Mouse (Mus musculus): Measurements from ENCODE around the gene Crygb. TPM values are rescaled to one million over a fixed set of nuclear protein-coding genes. Genes with fewer than 3 reads are reported as not detected.

The Crygb gene
- not detected in 2 replicates for polyA plus RNA-seq (2012; rRNA removed; ENCODE audit: low replicate concordance)

DNA sequence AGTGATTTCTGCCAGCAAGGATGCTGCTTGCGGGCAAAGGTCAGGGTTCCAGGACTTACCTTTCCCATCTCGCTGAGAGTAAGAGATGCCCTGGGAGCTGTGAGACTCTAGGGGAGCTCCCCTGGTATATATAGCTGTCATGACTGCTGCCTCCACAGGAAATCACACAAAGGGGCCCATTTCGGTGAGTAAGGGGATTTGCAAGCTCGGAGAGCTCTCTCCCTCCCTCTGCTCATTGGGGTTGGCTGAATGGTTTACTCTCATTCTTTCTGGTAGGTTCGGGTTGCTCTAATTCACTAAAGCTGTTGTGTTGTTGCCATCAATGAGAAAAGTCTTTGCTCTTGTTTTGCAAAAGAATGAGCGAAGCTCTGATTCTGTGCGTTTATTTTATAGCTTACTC is at the start of gene Crygb:
Gene Crygb (minus strand): TSS at position 101 of the 400 bp plus-strand sequence.

DNA sequence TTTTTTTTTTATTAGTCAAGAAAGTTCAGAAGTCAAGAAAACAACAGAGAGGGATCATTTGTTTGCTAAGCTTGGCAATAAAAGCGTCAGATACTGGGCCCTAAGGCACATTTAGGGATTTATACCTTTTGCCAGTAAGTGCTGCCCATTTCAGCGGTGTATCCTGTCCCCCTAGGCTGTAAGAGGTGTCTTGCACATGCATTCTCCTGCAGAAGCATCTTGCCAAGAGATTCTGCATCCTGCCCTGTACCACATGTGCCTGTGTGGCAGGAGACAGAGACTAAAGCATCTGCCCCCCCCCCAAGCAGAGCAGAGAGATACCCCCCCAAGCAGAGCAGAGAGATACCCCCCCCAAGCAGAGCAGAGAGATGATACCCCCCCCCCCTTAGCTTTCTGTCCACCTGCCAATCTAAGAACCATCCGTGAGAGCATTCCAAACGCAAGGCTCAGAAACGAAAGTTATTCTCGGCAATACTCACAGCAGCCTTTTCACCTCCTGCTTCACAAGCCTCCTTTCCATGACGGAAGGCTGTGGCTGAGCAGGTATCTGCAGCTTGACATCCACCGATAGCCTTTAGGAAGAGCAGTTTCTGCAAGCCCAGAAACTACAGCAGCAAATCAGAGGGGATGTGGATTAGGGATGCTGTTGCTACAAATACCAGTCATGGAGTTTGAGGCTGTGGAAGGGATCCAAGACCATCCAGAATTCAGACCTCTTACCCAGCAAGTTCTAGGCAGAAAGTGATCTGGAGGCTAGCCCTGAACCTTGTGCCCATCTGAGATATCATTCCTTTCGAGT is 40.7 kb upstream of the Crygb start, which contains the start of gene D630023F18Rik:
Gene D630023F18Rik (minus strand): TSS at position 641 of the 799 bp plus-strand sequence.

DNA sequence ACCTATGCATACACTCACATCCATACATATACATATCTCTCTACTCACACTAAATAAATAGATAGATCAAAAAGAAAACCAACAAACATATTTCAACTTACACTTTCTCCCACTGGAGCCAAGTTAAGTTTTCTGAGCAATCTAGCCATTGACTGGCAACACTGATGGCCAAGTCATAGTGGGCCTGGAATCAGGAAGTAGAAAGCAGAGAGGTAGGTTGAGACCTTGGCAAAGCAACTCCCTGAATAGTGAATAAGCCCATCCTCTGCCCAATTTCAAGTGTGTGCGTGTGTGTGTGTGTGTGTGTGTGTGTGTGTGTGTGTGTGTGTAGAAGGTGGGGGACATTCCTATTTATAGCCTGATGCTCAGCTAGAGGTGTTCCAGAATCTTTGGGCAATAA is 37.4 kb upstream of the Crygb start, which contains the start of gene Gm28845:
Gene Gm28845 (minus strand): TSS at position 121 of the 400 bp plus-strand sequence.

DNA sequence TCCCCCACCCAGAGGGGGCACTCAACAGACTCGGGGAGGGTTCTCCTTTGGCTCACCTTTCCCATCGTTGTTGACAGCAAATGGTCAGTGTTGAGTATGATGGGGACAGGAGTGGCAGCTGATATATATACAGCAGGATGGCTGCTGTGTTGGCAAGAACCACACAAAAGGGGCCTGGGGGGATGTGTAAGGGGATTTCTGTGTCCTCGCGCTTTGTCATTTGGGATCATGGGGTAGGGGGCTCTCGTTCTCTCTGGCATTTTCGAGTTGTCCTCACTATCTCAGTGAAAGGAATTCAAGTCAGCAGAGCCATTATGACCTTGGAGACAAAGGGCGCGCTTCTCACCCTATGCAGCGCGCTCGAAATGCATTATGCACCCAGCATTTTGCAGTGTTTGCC is 21.2 kb upstream of the Crygb start, which contains the start of gene Cryga:
Gene Cryga (minus strand): TSS at position 101 of the 400 bp plus-strand sequence.

DNA sequence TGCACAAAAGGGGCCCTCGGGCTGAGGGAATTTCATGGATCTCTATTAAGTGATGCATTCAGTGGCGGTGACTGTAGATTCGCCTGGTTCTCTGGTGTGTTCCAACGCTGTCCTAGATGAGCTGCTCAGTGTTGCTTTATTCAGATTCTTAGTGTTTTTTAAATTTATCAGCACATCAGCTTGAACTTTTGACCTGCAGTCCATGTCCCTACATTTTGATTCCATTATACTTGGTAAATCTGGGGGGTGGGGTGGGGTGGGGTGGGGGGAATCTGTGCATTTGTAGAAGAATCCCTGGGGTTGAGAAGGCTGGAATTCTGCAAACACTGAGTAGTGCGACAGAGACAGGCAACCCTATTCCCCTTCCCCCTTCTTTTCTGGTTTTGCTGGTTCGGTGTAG is 8.5 kb downstream of the Crygb start, which contains the start of gene Crygc:
Gene Crygc (minus strand): TSS at position 101 of the 400 bp plus-strand sequence.

DNA sequence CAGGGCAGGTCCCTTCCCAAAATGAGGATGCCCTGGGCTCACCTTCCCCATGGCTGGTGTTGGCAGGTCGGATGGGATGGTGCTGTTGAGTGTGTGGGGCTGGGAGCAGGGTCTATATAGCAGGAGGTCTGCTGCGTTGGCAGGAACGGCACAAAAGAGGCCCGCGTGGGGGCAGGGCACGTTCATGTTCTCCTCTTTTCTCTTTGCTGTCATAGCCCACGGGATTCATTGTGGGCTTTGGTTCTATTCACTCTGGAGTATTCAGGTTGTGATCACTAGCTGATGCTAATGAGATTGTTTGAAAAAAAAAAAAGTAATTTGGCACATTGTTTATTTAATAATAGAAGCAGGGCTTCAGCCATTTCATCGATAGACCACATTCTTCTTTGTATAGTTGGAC is 18.7 kb downstream of the Crygb start, which contains the start of gene Crygd:
Gene Crygd (minus strand): TSS at position 101 of the 400 bp plus-strand sequence.

DNA sequence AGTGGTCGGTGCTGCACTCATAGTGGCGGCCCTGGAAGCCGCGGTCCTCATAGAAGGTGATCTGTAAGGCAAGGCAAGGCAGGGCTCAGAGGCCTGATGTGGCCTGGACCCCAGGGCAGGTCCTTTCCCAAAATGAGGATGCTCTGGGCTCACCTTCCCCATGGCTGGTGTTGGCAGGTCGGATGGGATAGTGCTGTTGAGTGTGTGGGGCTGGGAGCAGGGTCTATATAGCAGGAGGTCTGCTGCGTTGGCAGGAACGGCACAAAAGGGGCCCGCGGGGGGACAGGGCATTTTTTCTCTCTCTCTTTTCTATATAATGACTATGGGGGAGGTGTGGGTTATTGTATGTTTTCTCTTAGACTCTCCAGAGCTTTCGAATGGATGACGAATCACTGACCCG is 31.1 kb downstream of the Crygb start, which contains the start of gene Cryge:
Gene Cryge (minus strand): TSS at position 198 of the 400 bp plus-strand sequence.

DNA sequence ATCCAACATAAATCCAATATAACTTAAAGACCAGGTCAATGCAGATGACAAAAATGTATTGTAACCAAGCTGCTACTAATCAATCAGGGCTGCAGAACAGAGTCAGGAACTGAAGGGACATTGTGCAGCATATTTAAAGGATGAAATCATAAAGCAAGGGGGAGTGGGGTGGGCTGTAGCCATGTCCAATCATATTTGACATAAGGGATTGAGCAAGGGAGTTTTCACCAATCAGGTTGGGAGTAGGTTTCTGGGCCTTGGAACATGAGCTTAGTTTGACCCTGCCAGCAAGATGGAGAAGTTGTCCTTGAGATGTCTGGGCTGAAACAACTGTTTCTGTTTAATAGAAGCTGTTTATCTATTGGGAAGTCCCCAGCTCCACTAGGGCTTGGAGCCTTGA is 49.4 kb downstream of the Crygb start, which contains the start of gene Akr1cl:
Gene Akr1cl (minus strand): TSS at position 119 of the 400 bp plus-strand sequence.

Other genes with a start within 250 kb of the Crygb start
- gene Plekhm3, start 125.5 kb downstream of the Crygb start, polyA plus RNA-seq (2012; rRNA removed; ENCODE audit: low replicate concordance) = 1.9 and 2.1 TPM in 2 replicates
- 0.07 and 0.13 TPM in 2 replicates for gene Akr1cl, start 49.5 kb downstream of the Crygb start, polyA plus RNA-seq (2012; rRNA removed; ENCODE audit: low replicate concordance)
- gene Cryge, start 31.1 kb downstream of the Crygb start, polyA plus RNA-seq (2012; rRNA removed; ENCODE audit: low replicate concordance) = not detected in 2 replicates
- not detected in 2 replicates for gene Crygd, start 18.8 kb downstream of the Crygb start, polyA plus RNA-seq (2012; rRNA removed; ENCODE audit: low replicate concordance)
- gene Crygc, start 8.6 kb downstream of the Crygb start, polyA plus RNA-seq (2012; rRNA removed; ENCODE audit: low replicate concordance) = not detected in 2 replicates
- not detected in 2 replicates for gene Cryga, start 21.1 kb upstream of the Crygb start, polyA plus RNA-seq (2012; rRNA removed; ENCODE audit: low replicate concordance)
- not detected in 2 replicates for gene Gm28845, start 37.3 kb upstream of the Crygb start, polyA plus RNA-seq (2012; rRNA removed; ENCODE audit: low replicate concordance)
- gene D630023F18Rik, start 40.9 kb upstream of the Crygb start, polyA plus RNA-seq (2012; rRNA removed; ENCODE audit: low replicate concordance) = 0.07 and 0.35 TPM in 2 replicates
- 33.1 and 36.4 TPM in 2 replicates for gene Idh1, start 104.2 kb upstream of the Crygb start, polyA plus RNA-seq (2012; rRNA removed; ENCODE audit: low replicate concordance)
- gene Pikfyve, start 104.4 kb upstream of the Crygb start, polyA plus RNA-seq (2012; rRNA removed; ENCODE audit: low replicate concordance) = 2.2 and 2.6 TPM in 2 replicates
- not detected in 2 replicates for gene Pth2r, start 199.8 kb upstream of the Crygb start, polyA plus RNA-seq (2012; rRNA removed; ENCODE audit: low replicate concordance)